Mouse (Mus musculus) macrophage (primary cell): ENCODE measurements around the gene E2f1. TPM values are rescaled to one million over a fixed set of nuclear protein-coding genes. Genes with fewer than 3 reads are reported as not detected.

Experiments used
- H3K27ac ChIP-seq: fragments of 350-480 bp; formaldehyde crosslinking; 2 replicates; pipeline ENCODE4 v1.9.0; 2021
- H3K36me3 ChIP-seq: fragments of 350-480 bp; formaldehyde crosslinking; 2 replicates; pipeline ENCODE4 v1.9.0; 2021; ENCODE audit errors: inconsistent target
- H3K4me3 ChIP-seq: fragments of 350-480 bp; formaldehyde crosslinking; 2 replicates; pipeline ENCODE4 v1.9.0; 2021; ENCODE audit errors: inconsistent target
- H3K79me2 ChIP-seq: fragments of 350-480 bp; formaldehyde crosslinking; 2 replicates; pipeline ENCODE4 v1.9.0; 2021; ENCODE audit errors: inconsistent target
- WGBS: methylation state at CpG from one replicate; pipeline ENCODE4 v1.1.7; 2026; ENCODE audit warnings: inconsistent platforms; ENCODE audit not compliant: missing documents; 5-methylcytosine and 5-hydroxymethylcytosine counted together
- polyA plus RNA-seq: library from polyadenylated mRNA; stranded (reverse); fragments of 250-400 nt; gene quantifications from 3 replicates; pipeline ENCODE4 v1.2.4, GENCODE M21; 2018; ENCODE audit warnings: inconsistent platforms

Gene E2f1
- polyA plus RNA-seq, 1 experiment from 2014 or later: 21.6 TPM

DNA sequence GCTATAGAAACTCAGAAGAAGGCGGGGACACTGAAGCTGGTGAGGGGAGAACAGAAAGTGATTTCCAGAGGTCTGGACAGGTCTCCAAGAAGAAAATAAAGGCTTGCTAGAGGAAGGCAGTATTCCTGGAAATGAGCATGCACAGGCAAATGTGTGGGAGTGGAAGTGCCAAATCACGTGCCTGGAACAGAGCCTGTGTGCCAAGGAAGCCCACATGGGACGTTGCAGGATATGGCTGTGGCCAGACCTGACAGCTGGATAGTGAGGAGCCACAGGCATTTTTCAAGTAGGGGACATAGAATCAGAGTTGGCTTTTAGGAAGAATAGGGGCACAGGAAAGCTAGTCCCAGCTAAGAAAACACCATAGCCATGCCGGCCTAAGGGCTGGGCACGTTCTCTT lies 26.1 kb upstream of the E2f1 start:
- WGBS: 96% methylated on average over 5 of the region's 5 CpGs
- Histone ChIP-seq H3K4me3 (no peak overlapping the region), H3K36me3 (no peaks in the 10 kb centered on the region), H3K27ac (no peak overlapping the region), H3K79me2 (no peaks in the 10 kb centered on the region)

GRCm38 (mm10) chr2:154593025-154593424 lies 23.3 kb upstream of the E2f1 start:
- Histone ChIP-seq H3K36me3 (no peaks in the 10 kb centered on the region), H3K4me3 (no peak overlapping the region), H3K79me2 (no peaks in the 10 kb centered on the region), H3K27ac (no peak overlapping the region)
- WGBS: 82% methylated on average over 3 of the region's 3 CpGs

GRCm38 (mm10) chr2:154591239-154591638 lies 21.5 kb upstream of the E2f1 start:
- WGBS: 94% methylated on average over 3 of the region's 3 CpGs
- Histone ChIP-seq H3K4me3 (no peak overlapping the region), H3K36me3 (0 out of 2 replicates have a peak, but pooled peaks cover 5% of the 10 kb centered on the region), H3K27ac (no peak overlapping the region), H3K79me2 (no peaks in the 10 kb centered on the region)

- H3K36me3 ChIP-seq: 0 out of 2 replicates have a peak, but pooled peaks cover 5% of the 10 kb centered on the region
- WGBS: 97% methylated on average over 4 of the region's 4 CpGs
- H3K4me3 ChIP-seq: no peak overlapping the region
- H3K27ac ChIP-seq: no peak overlapping the region
- no peaks in the 10 kb centered on the region for H3K79me2 ChIP-seq
These were observed 19.4 kb upstream of the E2f1 start for GRCm38 (mm10) chr2:154589051-154589450.

DNA sequence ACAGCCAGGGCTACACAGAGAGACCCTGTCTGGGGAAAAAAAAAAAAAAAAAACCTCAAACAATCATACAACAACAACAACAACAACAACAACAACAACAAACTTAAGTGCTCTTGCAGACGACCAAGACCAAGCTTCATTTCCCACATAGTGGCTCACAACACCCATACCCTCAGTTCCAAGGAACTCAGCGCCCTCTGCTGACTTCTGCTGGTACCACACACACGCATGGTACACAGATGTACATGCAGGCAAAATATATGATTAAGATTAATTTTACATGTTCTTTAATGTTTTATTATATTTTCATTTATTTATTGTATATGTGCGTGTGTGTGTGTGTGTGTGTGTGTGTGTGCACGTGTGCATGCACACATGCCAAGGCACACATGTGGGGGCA lies 16.7 kb upstream of the E2f1 start:
- 92% methylated on average over 4 of the region's 5 CpGs for WGBS
- 0 out of 2 replicates have a peak, but pooled peaks cover 5% of the 10 kb centered on the region for H3K36me3 ChIP-seq
- no peak overlapping the region for H3K4me3 ChIP-seq
- no peaks in the 10 kb centered on the region for H3K79me2 ChIP-seq
- no peak overlapping the region for H3K27ac ChIP-seq

- no peak overlapping the region for H3K27ac ChIP-seq
- WGBS: 85% methylated on average over 17 of the region's 17 CpGs
These were observed 15.4 kb upstream of the E2f1 start for GRCm38 (mm10) chr2:154584931-154585601.

DNA sequence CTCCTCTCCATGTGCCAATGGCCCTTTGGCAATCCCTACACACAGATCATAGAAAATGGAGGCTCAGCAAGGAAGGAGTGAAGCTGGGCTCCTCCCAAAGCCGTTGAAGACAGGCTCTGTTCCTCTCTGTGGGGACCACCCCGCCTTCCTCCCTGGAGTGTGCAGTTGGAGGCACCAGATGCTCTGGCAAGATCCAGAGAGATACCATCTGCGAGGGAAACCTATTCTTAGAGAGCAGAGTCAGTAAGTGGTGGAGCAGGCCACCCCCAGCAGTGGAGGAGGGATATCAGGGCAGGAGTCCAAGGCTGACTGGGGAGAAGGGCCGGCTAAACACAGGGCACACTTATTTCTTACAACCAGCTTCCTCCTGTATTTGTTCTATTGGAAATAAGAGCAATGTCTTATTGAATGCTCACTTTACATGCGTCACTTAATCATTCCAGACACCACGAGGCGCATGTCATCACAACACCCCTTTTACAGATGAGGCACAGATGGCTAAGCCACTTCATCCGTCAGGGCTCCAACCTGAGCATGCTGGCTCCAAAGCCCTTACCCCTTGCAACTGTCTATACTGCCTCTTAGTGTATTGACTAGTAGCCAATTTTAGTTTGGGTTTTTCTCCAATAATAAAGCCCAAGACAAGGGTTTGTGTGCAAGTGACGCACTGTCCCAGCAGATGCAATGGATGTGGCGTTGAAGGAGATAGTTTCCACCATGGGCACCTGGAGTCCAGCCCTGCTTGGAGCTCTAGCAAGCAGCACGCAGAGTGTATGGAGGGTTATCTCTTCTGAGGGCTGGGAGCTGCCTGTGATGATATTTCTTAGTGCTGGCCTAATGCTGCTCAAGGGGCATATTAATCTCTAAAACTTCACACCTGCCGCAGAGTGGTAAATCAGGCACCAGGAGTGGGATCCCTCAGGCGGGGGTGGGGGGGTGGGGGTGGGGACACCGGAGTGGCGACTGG lies 14.5 kb upstream of the E2f1 start:
- 76% methylated on average over 15 of the region's 15 CpGs for WGBS
- Histone ChIP-seq H3K36me3 (0 out of 2 replicates have a peak, but pooled peaks cover 5% of the 10 kb centered on the region), H3K79me2 (no peaks in the 10 kb centered on the region), H3K27ac (no peak overlapping the region), H3K4me3 (no peak overlapping the region)

More at GRCm38 (mm10) chr2:154584931-154585601, 15.4 kb upstream of the E2f1 start:
- H3K36me3 ChIP-seq: 0 out of 2 replicates have a peak, but pooled peaks cover 5% of the 10 kb centered on the region
- no peak overlapping the region for H3K4me3 ChIP-seq
- no peaks in the 10 kb centered on the region for H3K79me2 ChIP-seq

DNA sequence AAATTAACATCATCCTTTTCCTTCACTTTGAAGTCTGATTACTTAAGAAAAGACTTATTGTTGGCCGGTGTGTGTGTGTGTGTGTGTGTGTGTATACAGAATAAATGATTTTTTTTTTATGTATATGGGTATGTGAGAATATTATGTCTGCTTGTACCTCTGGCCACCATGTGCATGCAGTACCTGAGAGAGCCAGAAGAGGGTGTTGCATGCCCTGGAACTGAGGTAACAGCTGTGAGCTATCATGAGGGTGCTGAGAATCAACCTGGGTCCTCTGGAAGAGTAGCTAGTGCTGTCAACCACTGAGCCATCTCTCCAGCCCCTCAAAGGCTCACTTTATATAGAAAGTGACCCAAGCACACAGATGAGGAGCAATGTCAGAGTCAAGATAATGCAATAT lies 11.7 kb upstream of the E2f1 start:
- WGBS: 100% methylated on average over 1 of the region's 1 CpGs
- Histone ChIP-seq H3K4me3 (no peak overlapping the region), H3K27ac (no peak overlapping the region), H3K79me2 (no peaks in the 10 kb centered on the region), H3K36me3 (no peaks in the 10 kb centered on the region)

GRCm38 (mm10) chr2:154580586-154580985 lies 10.9 kb upstream of the E2f1 start:
- WGBS: 97% methylated on average over 8 of the region's 8 CpGs

DNA sequence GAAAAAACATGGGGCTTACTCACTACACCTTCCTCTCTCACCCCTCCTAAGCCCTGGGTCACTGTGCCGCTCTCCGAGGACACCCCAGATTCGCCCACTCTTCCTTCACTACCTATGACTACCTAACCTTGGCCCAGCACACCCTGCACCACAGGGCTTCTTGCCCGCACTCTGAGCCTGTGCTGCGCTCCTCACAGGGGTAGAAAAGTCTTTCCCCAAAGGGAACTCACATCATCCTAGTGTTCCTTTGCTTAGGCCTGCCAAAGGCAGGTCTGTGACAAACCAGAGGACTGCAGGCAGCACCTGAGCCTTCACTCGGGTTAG lies 8.0 kb upstream of the E2f1 start:
- H3K79me2 ChIP-seq: no peaks in the 10 kb centered on the region
- H3K27ac ChIP-seq: no peak overlapping the region
- no peaks in the 10 kb centered on the region for H3K36me3 ChIP-seq
- WGBS: 96% methylated on average over 6 of the region's 6 CpGs
- H3K4me3 ChIP-seq: no peak overlapping the region

More at GRCm38 (mm10) chr2:154580586-154580985, 10.9 kb upstream of the E2f1 start:
- Histone ChIP-seq H3K79me2 (no peaks in the 10 kb centered on the region), H3K27ac (no peak overlapping the region), H3K36me3 (no peaks in the 10 kb centered on the region), H3K4me3 (no peak overlapping the region)

- Histone ChIP-seq H3K79me2 (no peaks in the 10 kb centered on the region), H3K27ac (no peak overlapping the region), H3K36me3 (no peaks in the 10 kb centered on the region), H3K4me3 (no peak overlapping the region)
- WGBS: 90% methylated on average over 12 of the region's 12 CpGs
These were observed 7.4 kb upstream of the E2f1 start for GRCm38 (mm10) chr2:154576876-154577743.

GRCm38 (mm10) chr2:154574271-154574670 lies 4.6 kb upstream of the E2f1 start:
- no peaks in the 10 kb centered on the region for H3K36me3 ChIP-seq
- 17% methylated on average over 7 of the region's 7 CpGs for WGBS
- H3K4me3 ChIP-seq: no peak overlapping the region
- H3K27ac ChIP-seq: no peak overlapping the region
- H3K79me2 ChIP-seq: no peaks in the 10 kb centered on the region

- Histone ChIP-seq H3K27ac (no peak overlapping the region), H3K36me3 (no peaks in the 10 kb centered on the region), H3K79me2 (peaks cover 9% of the 10 kb centered on the region), H3K4me3 (no peak overlapping the region)
- 94% methylated on average over 3 of the region's 3 CpGs for WGBS
These were observed 3.3 kb upstream of the E2f1 start for GRCm38 (mm10) chr2:154572996-154573395.

DNA sequence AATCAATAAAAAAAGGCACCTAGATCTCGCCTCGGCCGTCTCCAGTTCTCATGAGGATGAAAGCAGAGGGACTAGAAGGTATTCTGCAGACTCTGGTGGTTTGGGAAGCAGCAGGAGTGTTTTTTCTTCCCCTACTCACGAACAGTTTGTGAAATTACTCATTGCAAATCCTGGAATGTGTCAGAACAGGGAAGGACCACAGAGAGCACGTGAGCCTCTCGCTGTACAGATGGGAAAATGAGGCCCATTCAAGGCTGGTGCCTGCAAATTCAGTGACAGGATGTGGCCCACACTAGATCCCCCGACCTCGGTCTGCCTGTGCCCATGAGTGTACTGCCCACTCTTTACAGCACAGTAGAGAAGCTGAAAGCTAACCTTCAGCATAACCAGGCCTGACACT lies 2.3 kb upstream of the E2f1 start:
- H3K36me3 ChIP-seq: no peaks in the 10 kb centered on the region
- 91% methylated on average over 8 of the region's 8 CpGs for WGBS
- peaks cover 19% of the 10 kb centered on the region for H3K79me2 ChIP-seq
- H3K4me3 ChIP-seq: no peak overlapping the region
- H3K27ac ChIP-seq: no peak overlapping the region
